Mouse (Mus musculus): ENCODE measurements around the gene Crabp1. TPM values are rescaled to one million over a fixed set of nuclear protein-coding genes. Genes with fewer than 3 reads are reported as not detected.

Crabp1 gene
- polyA plus RNA-seq, 1 experiment: 168 TPM

DNA sequence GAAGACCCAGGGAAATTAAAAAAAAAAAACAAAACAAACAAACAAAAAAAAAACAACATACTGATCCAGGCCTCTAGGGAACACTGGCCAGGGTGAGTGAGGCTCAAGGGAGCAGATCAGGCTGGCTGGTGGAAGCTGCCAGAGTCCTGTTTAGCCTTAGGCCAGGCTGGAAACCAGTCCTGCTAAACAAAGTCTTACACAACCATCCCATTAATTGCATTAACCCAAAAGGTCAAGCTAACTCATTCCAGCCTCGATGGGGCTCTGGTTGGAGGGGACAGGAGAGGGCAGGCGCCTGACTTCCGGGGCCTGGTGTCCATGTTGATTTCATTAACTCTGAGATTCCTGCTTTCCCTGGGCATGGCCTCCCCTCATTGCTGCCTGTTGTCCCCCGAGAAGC is 43.2 kb downstream of the Crabp1 start:
- no peak for TF ChIP-seq CTCF (IDR thresholded peaks at IDR 0.05; ENCODE audit: borderline replicate concordance, extremely low read depth, insufficient read depth, insufficient read length)
- no peak for TF ChIP-seq POLR2A (IDR thresholded peaks at IDR 0.05; ENCODE audit: borderline replicate concordance, extremely low read depth, insufficient read depth, insufficient read length, poor library complexity, severe bottlenecking)

DNA sequence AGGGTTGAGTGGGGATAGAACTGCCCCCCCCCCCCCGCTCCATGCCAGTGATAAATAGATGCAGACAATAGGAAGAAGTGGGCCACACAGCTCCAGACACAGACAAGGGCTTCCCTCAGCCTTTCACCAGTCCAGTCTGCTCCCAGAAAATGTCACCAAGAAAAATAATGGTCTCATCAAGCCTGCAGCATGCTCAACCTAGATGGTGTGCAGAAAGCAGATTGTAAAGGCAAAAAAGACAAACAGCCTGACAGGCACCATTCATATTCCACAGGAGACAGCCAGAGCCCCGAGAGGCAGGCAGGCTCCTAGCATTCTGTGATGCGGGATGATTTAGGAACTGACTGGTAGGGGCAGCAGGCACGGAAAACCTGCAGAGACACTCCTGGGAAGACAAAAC is 45.4 kb downstream of the Crabp1 start:
- TF ChIP-seq CTCF (IDR thresholded peaks at IDR 0.05; ENCODE audit: borderline replicate concordance, extremely low read depth, insufficient read depth, insufficient read length) (no peak), POLR2A (IDR thresholded peaks at IDR 0.05; ENCODE audit: borderline replicate concordance, extremely low read depth, insufficient read depth, insufficient read length, poor library complexity, severe bottlenecking) (no peak)
- peak; percentile 7 for DNase-seq (ENCODE audit: low read depth)

More for the DNA sequence above, 43.2 kb downstream of the Crabp1 start:
- DNase-seq (ENCODE audit: low read depth): no peak

DNA sequence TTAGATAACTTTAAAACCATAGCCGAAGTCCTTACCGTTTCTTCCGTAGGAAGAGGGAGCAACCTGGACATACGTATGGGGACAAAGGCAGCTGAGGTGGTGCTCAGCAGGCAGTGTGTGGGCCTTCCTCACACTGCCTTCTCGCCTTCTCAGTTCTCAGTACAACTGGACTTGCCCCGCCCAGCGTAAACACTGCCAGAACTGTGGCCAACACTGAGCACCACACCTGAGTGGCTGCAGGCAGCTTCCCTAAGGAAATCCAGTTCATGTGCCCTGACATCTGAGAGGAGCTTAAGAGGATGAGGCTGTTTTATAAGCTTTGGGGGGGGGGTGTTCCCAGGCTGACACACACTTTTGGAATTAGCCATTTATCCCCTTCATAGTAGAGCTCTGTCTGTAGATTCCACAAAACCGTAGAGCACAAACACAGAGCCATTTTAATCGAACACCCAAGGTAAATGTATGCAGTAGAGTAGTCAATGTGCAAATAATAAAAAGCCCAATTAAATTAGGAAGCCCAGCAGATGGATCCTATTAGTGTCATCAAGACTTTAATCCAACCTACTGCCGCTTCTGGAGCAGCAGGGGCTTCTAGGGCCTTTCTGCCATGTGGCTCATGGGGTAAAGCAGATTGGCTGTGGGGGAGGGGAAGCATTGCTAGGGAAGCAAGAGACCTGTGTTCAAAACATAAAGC is 52.1 kb downstream of the Crabp1 start:
- no peak for TF ChIP-seq CTCF (IDR thresholded peaks at IDR 0.05; ENCODE audit: borderline replicate concordance, extremely low read depth, insufficient read depth, insufficient read length)
- TF ChIP-seq POLR2A (IDR thresholded peaks at IDR 0.05; ENCODE audit: borderline replicate concordance, extremely low read depth, insufficient read depth, insufficient read length, poor library complexity, severe bottlenecking): no peak
- peak; percentile 68 for DNase-seq (ENCODE audit: low read depth)

DNA sequence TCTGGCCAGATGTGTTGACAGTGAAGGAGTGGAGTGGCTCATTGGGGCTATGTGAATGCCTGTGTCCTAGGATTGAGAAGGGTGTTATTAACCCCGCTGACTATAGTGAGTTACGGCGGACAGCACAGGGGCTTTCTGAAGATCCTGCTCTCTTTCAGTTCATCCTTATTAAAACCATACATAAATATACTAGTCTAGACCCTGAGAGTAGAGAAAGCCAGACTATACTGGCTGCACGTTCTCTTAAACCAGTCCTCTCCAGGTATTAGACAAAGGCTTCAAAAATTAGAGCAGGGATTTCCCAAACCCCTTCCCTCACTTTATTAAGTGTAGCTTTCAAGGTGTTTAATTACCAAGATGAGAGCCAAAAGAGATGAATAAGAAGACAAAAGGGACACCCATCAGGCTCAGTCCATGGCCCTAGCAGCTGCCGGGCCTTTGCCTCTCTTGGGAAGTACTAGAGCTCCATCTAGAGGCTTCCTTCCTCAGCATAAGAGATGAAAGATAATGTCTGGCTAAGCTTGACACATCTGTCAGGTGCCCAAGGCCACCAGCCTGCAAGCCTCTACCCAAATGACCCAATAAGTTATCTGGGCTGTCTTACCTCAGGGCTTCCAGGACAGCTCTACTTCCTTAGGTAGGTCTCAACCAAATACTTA is 57.0 kb downstream of the Crabp1 start:
- TF ChIP-seq POLR2A (IDR thresholded peaks at IDR 0.05; ENCODE audit: borderline replicate concordance, extremely low read depth, insufficient read depth, insufficient read length, poor library complexity, severe bottlenecking): no peak
- TF ChIP-seq CTCF (IDR thresholded peaks at IDR 0.05; ENCODE audit: borderline replicate concordance, extremely low read depth, insufficient read depth, insufficient read length): peak; percentile 79
- peak; percentile 88 for DNase-seq (ENCODE audit: low read depth)

Other genes with a start within 250 kb of the Crabp1 start
- 0.11 and 0.19 TPM in 2 replicates for gene Sh2d7, start 225.8 kb upstream of the Crabp1 start, polyA plus RNA-seq (2012; rRNA removed)
- 24.7 and 28.2 TPM in 2 replicates for gene Cib2, start 204.5 kb upstream of the Crabp1 start, polyA plus RNA-seq (2012; rRNA removed)
- 75.5 and 82.6 TPM in 2 replicates for gene Idh3a, start 178.4 kb upstream of the Crabp1 start, polyA plus RNA-seq (2012; rRNA removed)
- gene Acsbg1, start 102.9 kb upstream of the Crabp1 start, polyA plus RNA-seq (2012; rRNA removed): 14.8 and 16.3 TPM in 2 replicates
- gene Dnaja4, start 65.9 kb upstream of the Crabp1 start, polyA plus RNA-seq (2012; rRNA removed): 6.3 and 7.3 TPM in 2 replicates
- 65.1 and 90.8 TPM in 2 replicates for gene Wdr61, start 30.2 kb upstream of the Crabp1 start, polyA plus RNA-seq (2012; rRNA removed)
- 56.2 and 56.4 TPM in 2 replicates for gene Ireb2, start 99.0 kb downstream of the Crabp1 start, polyA plus RNA-seq (2012; rRNA removed)
- 0.93 and 1.8 TPM in 2 replicates for gene Hykk, start 152.5 kb downstream of the Crabp1 start, polyA plus RNA-seq (2012; rRNA removed)
- 190 and 217 TPM in 2 replicates for gene Psma4, start 186.0 kb downstream of the Crabp1 start, polyA plus RNA-seq (2012; rRNA removed)
- 0.11 and 0.19 TPM in 2 replicates for gene AY074887, start 186.2 kb downstream of the Crabp1 start, polyA plus RNA-seq (2012; rRNA removed)
- gene Chrna5, start 216.1 kb downstream of the Crabp1 start, polyA plus RNA-seq (2012; rRNA removed): 2.3 and 4.6 TPM in 2 replicates